Mouse (Mus musculus): ENCODE measurements around the gene Map1s. TPM values are rescaled to one million over a fixed set of nuclear protein-coding genes. Genes with fewer than 3 reads are reported as not detected.

Map1s gene
- polyA plus RNA-seq, 1 experiment: 18.3 TPM

DNA sequence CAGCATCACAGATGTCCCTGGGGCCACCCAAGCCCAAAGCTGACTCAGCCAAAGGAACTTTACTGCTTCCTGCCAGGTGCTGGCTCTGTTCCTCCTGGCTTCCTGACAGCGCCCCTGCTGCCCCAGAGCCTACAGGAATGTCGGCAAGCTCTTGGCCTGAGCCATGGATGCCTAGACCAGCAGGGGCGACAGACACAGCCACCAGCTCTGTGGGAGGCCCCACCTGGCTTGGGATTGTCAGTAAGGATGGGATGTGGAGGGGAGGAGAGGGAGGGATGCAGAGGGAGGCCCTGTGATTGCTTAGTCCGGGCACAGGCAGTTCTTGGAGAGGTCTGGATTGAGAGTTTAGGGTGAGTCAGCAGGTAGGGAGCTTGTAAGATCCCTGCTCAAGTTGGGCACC, 25.6 kb upstream of the Map1s start:
- H3K4me3 ChIP-seq (ENCODE audit: control insufficient read depth, low read depth, low read length): no peak overlapping the region
- TF ChIP-seq CTCF (IDR thresholded peaks at IDR 0.05; ENCODE audit: control insufficient read depth, insufficient read depth, insufficient replicate concordance, low read depth, low read length): no peak
- no peak for TF ChIP-seq POLR2A (IDR thresholded peaks at IDR 0.05; ENCODE audit: control insufficient read depth, low read depth, low read length)
- H3K27me3 ChIP-seq (ENCODE audit: control insufficient read depth, insufficient read depth, low read length): no peaks in the 10 kb centered on the region
- no peaks in the 10 kb centered on the region for H3K36me3 ChIP-seq (ENCODE audit: control insufficient read depth, insufficient read depth, low read length)
- H3K4me1 ChIP-seq (ENCODE audit: control insufficient read depth, insufficient read depth, low read length): no peaks in the 10 kb centered on the region; the same call in 1 of the 2 replicates
- no peak overlapping the region for H3K27ac ChIP-seq (ENCODE audit: control insufficient read depth, insufficient read depth, low read depth, low read length)

DNA sequence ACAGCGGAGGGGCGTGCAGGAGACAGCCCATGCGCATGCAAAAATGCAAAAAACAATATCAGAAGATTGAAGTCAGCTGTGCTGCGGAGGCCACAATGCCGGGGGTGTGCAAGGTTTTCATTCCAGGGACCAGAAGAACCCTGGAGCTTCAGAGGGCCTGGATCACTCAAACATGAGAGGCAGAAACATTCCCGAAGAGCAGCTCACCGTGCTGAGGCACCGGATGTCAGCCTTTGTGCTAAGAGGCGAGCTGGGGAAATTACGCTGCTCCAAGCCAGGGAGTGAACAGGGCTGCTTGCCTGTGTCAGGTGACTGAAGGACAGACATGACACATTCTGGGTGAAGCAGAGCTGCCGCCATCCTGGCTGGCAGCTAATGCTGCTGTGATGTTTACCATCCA, 25.2 kb upstream of the Map1s start:
- no peak for TF ChIP-seq POLR2A (IDR thresholded peaks at IDR 0.05; ENCODE audit: control insufficient read depth, low read depth, low read length)
- no peak for TF ChIP-seq CTCF (IDR thresholded peaks at IDR 0.05; ENCODE audit: control insufficient read depth, insufficient read depth, insufficient replicate concordance, low read depth, low read length)
- no peak overlapping the region for H3K4me3 ChIP-seq (ENCODE audit: control insufficient read depth, low read depth, low read length)

DNA sequence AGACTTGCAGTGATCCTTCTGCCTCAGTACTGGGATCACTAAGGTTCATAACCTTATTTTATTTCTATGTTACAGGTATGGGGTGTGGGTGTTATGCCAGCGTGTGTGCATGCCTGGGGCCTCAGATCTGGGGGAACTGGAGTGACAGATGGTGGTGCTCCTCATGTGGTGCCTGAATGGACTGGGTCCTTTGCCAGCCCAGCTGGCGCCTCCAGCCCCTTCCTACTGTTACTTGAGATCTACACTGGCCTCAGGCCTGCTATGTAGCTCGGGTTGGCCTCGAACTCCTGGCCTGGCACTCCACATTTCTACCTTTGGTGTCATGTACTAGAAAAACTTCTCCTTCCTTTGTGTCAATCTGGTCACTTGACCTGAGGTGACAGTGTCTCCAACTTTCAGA, 21.5 kb upstream of the Map1s start:
- Histone ChIP-seq H3K4me1 (ENCODE audit: control insufficient read depth, insufficient read depth, low read length) (peaks cover 4% of the 10 kb centered on the region), H3K4me3 (ENCODE audit: control insufficient read depth, low read depth, low read length) (no peak overlapping the region), H3K36me3 (ENCODE audit: control insufficient read depth, insufficient read depth, low read length) (no peaks in the 10 kb centered on the region), H3K27ac (ENCODE audit: control insufficient read depth, insufficient read depth, low read depth, low read length) (no peak overlapping the region), H3K27me3 (ENCODE audit: control insufficient read depth, insufficient read depth, low read length) (no peaks in the 10 kb centered on the region)
- no peak for TF ChIP-seq CTCF (IDR thresholded peaks at IDR 0.05; ENCODE audit: control insufficient read depth, insufficient read depth, insufficient replicate concordance, low read depth, low read length)
- no peak for TF ChIP-seq POLR2A (IDR thresholded peaks at IDR 0.05; ENCODE audit: control insufficient read depth, low read depth, low read length)

More for the DNA sequence above, 25.2 kb upstream of the Map1s start:
- no peaks in the 10 kb centered on the region for H3K36me3 ChIP-seq (ENCODE audit: control insufficient read depth, insufficient read depth, low read length)
- H3K27ac ChIP-seq (ENCODE audit: control insufficient read depth, insufficient read depth, low read depth, low read length): no peak overlapping the region
- H3K27me3 ChIP-seq (ENCODE audit: control insufficient read depth, insufficient read depth, low read length): no peaks in the 10 kb centered on the region
- no peaks in the 10 kb centered on the region; the same call in 1 of the 2 replicates for H3K4me1 ChIP-seq (ENCODE audit: control insufficient read depth, insufficient read depth, low read length)

DNA sequence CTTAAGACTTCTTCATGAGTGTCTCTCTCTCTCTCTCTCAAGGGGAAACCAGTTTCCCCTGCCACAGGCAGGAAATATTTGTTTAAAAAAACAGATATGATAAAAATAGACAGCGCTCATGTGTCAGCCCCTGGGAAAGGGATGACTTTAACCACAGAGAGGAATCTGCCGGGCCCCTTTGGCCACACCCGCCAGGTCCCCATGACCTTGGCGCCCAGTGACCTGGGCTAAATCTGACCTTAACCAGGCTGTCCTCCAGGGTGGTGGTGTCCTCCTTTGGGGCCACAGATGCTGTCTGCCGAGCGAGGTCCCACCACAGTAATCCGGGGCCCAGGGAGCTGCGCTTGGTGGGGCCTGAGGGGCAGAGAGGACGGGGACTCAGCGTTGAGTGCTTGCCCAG, 21.0 kb upstream of the Map1s start:
- H3K27me3 ChIP-seq (ENCODE audit: control insufficient read depth, insufficient read depth, low read length): no peaks in the 10 kb centered on the region
- H3K27ac ChIP-seq (ENCODE audit: control insufficient read depth, insufficient read depth, low read depth, low read length): no peak overlapping the region
- TF ChIP-seq POLR2A (IDR thresholded peaks at IDR 0.05; ENCODE audit: control insufficient read depth, low read depth, low read length): no peak
- TF ChIP-seq CTCF (IDR thresholded peaks at IDR 0.05; ENCODE audit: control insufficient read depth, insufficient read depth, insufficient replicate concordance, low read depth, low read length): no peak

DNA sequence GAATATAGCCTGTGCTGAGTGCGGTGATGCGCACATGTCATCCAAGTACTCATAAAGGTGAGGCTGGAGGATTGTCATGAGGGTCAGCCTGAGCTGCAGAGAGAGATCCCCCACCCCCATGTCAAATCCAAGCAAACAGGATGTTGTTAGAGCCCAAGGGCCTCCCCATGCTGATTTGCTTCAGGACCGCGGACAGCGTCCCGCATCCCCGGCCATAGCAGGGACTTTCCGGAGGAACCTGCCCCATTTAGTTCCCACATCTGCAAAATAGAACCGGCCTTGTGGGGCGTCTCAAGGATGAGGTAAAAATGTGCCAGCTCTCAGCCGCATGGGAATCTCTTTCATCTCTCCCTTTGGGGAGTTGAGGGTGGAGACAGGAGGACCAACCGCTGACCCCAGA, 20.1 kb upstream of the Map1s start:
- no peaks in the 10 kb centered on the region for H3K27me3 ChIP-seq (ENCODE audit: control insufficient read depth, insufficient read depth, low read length)
- no peaks in the 10 kb centered on the region for H3K36me3 ChIP-seq (ENCODE audit: control insufficient read depth, insufficient read depth, low read length)
- H3K27ac ChIP-seq (ENCODE audit: control insufficient read depth, insufficient read depth, low read depth, low read length): no peak overlapping the region
- TF ChIP-seq POLR2A (IDR thresholded peaks at IDR 0.05; ENCODE audit: control insufficient read depth, low read depth, low read length) (no peak), CTCF (IDR thresholded peaks at IDR 0.05; ENCODE audit: control insufficient read depth, insufficient read depth, insufficient replicate concordance, low read depth, low read length) (no peak)
- H3K4me1 ChIP-seq (ENCODE audit: control insufficient read depth, insufficient read depth, low read length): peaks cover 4% of the 10 kb centered on the region
- no peak overlapping the region for H3K4me3 ChIP-seq (ENCODE audit: control insufficient read depth, low read depth, low read length)

More for the DNA sequence above, 21.0 kb upstream of the Map1s start:
- Histone ChIP-seq H3K4me1 (ENCODE audit: control insufficient read depth, insufficient read depth, low read length) (peaks cover 4% of the 10 kb centered on the region), H3K4me3 (ENCODE audit: control insufficient read depth, low read depth, low read length) (no peak overlapping the region), H3K36me3 (ENCODE audit: control insufficient read depth, insufficient read depth, low read length) (no peaks in the 10 kb centered on the region)

DNA sequence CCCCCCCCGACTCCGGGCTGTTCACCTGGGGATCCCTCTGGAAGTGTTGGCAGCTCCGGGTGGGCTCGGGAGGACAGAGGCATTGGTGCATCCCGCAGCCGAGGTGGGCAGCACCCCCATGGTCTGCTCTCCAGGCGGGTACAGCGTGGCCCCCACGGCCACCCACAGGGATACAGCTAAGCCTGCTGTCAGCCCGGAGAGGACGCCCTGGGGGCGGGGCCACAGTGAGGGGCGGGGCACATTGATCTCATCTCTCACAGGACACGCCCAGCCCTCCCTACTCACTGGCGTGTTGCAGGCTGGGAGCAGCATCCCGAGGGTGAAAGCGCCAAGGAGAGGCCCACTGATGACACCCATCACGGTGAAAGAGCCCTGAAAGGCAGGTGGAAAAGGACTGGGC, 18.1 kb upstream of the Map1s start:
- Histone ChIP-seq H3K27ac (ENCODE audit: control insufficient read depth, insufficient read depth, low read depth, low read length) (no peak overlapping the region), H3K4me3 (ENCODE audit: control insufficient read depth, low read depth, low read length) (no peak overlapping the region), H3K36me3 (ENCODE audit: control insufficient read depth, insufficient read depth, low read length) (no peaks in the 10 kb centered on the region), H3K4me1 (ENCODE audit: control insufficient read depth, insufficient read depth, low read length) (peaks cover 15% of the 10 kb centered on the region), H3K27me3 (ENCODE audit: control insufficient read depth, insufficient read depth, low read length) (no peaks in the 10 kb centered on the region)
- no peak for TF ChIP-seq CTCF (IDR thresholded peaks at IDR 0.05; ENCODE audit: control insufficient read depth, insufficient read depth, insufficient replicate concordance, low read depth, low read length)
- TF ChIP-seq POLR2A (IDR thresholded peaks at IDR 0.05; ENCODE audit: control insufficient read depth, low read depth, low read length): no peak

DNA sequence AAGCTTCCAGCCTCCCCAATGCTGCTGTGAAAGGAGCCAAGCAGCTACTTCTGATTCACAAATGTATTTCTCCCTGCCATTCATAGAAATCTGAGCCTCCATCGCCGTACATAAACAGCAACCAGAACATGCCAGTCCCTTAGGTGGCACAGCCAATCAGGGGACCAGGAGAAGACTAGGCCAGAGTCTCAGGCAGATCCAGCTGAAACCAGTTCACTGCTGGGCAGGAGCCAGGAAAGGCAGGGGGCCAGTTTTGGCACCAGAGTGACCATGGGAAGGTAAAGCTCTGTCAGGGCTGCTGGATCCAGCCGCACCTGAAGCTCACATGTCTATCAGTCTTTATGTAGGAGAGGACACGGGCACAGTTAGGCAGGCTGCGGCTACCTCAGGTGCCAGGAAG, 15.1 kb upstream of the Map1s start:
- Histone ChIP-seq H3K4me3 (ENCODE audit: control insufficient read depth, low read depth, low read length) (no peak overlapping the region; the same call in 1 of the 2 replicates), H3K36me3 (ENCODE audit: control insufficient read depth, insufficient read depth, low read length) (no peaks in the 10 kb centered on the region; the same call in 1 of the 2 replicates), H3K27ac (ENCODE audit: control insufficient read depth, insufficient read depth, low read depth, low read length) (no peak overlapping the region), H3K27me3 (ENCODE audit: control insufficient read depth, insufficient read depth, low read length) (no peaks in the 10 kb centered on the region), H3K4me1 (ENCODE audit: control insufficient read depth, insufficient read depth, low read length) (peaks cover 17% of the 10 kb centered on the region)
- TF ChIP-seq POLR2A (IDR thresholded peaks at IDR 0.05; ENCODE audit: control insufficient read depth, low read depth, low read length): no peak
- TF ChIP-seq CTCF (IDR thresholded peaks at IDR 0.05; ENCODE audit: control insufficient read depth, insufficient read depth, insufficient replicate concordance, low read depth, low read length): no peak

DNA sequence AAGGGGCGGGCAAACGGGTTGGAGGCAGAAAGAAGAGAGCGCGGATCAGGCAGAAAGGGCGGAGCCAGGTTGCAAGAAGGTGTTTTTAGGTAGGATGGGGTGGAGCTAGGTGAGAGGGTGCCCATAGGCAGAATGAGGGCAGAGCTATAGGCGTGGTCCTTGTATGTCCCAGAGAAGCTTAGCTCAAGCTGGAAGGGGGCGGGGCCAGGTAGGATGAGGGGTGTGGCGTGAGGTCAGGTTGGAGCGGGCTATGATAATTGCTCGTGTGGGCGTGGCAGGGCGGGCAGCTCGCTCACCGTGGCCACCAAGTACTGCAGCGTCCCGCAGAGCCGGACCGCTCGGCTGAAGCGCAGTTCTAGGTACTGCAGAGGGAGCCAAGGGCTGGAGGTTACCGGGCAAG, 14.4 kb upstream of the Map1s start:
- Histone ChIP-seq H3K27ac (ENCODE audit: control insufficient read depth, insufficient read depth, low read depth, low read length) (no peak overlapping the region), H3K27me3 (ENCODE audit: control insufficient read depth, insufficient read depth, low read length) (no peaks in the 10 kb centered on the region), H3K36me3 (ENCODE audit: control insufficient read depth, insufficient read depth, low read length) (no peaks in the 10 kb centered on the region; the same call in 1 of the 2 replicates), H3K4me3 (ENCODE audit: control insufficient read depth, low read depth, low read length) (peak overlapping the region; percentile 22; the same call in 1 of the 2 replicates), H3K4me1 (ENCODE audit: control insufficient read depth, insufficient read depth, low read length) (peaks cover 19% of the 10 kb centered on the region)
- no peak for TF ChIP-seq POLR2A (IDR thresholded peaks at IDR 0.05; ENCODE audit: control insufficient read depth, low read depth, low read length)
- TF ChIP-seq CTCF (IDR thresholded peaks at IDR 0.05; ENCODE audit: control insufficient read depth, insufficient read depth, insufficient replicate concordance, low read depth, low read length): no peak
